Mouse (Mus musculus) T-cell, adult 2 months (primary cell): ENCODE measurements around the gene Rgs7bp.

Experiments
- DNase-seq: peaks from one replicate; pipeline ENCODE4 v3.0.0; 2022; ENCODE audit warnings: low spot score

Rgs7bp gene

DNA sequence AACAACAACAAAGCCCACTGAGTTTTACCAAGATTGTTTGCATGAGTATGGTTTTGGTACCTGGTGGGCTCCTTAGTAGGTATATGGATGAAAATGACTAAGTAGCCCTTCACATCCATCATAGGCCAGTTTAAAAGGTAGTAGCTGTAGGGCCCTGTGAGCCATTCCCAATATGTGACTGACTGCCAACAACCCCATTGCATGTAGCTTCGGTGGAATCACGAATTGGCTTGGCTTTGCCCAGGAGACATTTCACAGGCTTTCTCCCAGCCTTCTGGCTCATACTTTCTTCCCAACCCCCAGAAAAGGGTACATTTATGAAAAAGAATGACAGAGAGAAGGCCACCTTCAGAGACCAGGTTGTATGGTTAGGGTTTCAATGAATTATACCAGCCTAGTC lies 45.8 kb downstream of the Rgs7bp start:
- no peak for DNase-seq

DNA sequence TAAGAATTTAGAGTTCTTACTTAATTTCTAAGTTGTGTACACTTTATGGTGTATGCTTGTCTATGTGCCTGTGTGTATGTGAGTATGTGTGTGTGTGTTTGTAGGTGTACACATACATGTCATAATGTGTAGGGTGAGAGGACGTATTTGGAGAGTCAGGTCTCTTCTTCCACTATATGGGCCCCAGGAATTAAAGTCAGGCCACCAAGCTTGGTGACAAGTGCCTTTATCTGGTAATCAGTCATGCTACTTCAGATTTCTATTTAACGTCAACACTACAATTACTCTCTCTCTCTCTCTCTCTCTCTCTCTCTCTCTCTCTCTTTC lies 51.9 kb downstream of the Rgs7bp start:
- no peak for DNase-seq

DNA sequence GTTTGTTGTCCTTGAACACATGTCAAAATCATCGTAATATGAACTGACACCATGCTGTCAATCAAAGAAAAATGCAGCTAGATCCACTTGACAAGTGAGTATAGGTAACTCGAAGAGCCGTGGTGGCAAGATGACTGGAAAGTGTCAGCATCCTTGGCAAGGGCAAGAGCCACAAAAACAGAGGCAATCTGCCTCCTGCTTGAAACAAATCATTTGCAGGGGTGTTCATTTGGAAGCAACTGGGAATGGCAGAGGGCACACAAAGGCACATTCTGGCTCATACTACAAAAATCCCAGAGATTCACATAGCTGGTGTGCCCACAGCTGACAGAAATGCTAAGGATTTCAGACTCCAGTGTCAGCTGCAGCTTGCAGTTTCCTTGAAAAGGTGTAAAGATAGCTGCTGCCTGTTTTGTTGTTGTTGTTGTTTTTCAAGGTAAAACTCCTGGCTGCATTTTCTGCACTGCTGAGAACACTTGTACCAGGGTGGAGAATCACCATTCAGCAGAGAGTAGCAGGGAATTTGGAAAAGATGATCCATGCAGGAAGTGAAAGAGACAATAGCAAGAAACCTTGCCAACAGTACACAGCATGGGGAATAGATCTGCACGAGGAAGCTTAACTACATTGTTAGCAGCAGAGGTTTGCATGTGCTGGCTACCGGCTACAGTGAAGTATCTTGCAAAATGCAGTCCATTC lies 52.4 kb downstream of the Rgs7bp start:
- no peak for DNase-seq

DNA sequence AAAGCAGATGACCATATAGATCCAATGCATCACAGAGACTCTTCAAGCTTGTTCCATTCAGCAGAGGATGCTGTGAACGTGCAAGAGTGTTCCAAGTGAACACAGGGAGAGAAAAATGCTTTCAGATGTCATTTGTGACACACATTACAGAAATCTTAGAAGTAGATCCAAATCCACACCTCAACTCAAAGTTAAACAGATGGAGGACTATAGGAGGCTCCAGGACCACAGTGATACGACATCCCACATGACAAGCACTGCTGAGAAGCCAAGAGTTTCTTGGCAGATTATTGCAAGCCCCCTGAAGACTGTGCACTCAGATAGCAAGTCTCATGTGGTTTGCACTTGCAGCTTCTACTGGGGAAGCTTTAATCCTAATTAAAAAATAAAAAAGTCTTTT lies 53.0 kb downstream of the Rgs7bp start:
- no peak for DNase-seq

DNA sequence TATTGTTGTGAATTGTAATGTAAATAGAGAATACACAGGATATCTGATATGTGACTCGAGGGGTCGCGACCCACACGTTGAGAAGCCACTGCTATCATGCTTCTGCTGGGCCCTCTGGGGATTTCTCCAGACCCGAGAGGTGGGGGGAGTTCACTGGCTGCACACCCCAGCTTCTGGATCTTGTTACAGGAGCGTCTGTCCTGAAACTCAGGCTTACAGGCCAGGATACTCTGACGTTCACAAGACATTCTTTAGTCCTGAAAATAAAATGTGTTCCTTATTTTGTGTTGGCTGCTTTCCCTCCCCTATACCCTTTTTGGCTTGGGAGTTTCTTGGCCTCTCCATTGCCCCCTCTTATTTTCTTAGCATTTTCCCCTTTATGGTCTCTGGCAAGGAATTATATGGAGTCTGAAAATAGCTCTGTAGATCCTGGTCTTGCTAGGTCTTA lies 65.9 kb downstream of the Rgs7bp start:
- no peak for DNase-seq

DNA sequence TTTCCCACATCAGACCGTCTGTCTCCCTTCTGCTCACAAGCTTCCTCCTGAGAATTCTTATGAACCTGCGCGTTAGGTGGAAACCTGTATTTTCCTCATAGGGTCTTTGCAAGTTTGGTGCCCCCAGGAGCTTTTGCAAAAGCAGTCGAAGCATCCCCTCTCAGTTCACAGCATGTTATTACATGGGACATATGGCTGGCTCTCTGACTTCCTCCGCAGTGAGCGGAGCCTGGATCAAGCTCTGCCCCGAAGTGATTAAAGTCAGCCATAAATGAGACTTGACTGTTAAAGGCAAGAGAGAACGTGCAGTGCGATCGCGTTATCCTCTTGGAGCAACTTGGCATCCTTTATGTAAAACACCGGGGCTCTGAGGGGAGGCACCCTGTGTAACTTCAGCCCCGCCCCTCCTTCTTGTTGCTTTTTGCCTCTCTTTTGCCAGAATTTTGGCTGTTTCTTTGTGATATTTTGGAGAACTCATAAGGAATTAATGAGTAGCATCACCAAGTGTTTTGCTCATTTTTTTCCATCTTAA lies 66.7 kb downstream of the Rgs7bp start:
- DNase-seq, result no peak

DNA sequence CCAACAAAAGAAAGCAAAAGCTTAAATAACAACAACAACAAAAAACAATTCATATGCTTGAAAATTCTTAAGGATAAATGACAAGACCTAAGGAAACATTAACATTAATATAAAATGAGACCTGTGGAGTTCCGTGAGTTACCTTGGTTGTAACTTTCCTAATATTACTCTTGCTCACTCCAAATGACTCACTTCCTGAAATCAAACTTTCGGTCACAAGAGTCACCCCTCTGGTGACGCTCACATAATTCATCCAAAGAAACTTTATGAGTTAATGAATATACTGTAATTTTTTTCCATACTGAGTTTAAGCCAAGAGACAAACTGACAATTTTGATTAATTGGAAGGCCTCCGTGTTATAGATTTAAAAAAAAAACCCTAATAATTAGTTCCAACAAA lies 69.0 kb downstream of the Rgs7bp start:
- DNase-seq, result no peak

DNA sequence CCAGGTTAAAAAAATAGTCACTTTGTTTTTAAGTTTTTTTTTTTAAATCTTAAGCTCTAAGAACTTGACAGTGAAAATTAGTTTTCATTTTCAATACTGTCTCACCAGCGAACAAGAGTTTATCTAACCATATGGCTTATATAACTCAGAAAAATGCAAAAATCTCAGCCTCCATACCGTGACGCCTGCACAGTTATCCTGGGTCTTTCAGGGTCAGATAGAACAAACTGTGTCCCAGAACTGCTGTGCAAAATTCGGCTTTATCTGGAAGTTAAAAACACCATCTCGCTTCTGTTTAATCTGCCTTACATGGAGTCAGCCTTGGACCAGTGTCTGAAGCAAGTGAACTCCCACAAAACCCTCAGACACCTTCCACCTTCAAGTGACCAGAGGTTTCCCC lies 70.7 kb downstream of the Rgs7bp start:
- DNase-seq, result no peak

DNA sequence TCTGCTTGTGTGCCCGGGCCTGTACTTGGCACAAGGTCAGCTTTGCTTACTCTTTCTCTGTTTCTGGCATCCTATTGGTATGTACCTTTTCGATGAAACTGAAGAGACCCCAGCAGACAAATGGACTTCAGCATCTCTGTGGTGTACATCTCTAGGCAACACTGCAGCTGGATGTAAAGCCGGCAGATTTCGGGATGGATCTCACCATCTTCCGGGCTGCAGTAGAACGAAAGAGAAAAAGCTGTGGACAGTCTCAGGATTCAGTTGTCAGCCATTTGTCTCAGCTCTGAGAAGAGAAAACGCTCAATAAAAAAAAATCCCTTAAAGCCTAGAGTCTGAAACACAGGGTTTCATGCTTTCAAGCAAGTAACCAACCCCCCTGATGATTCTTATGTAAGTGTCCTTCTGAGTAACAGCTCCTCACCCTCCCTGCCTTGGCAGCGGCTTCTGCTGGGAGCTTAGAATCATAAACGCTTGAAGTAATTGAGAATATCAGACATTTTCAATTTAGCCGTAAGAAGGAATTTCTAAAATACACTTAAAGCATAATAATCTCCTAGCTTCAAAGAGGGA lies 71.9 kb downstream of the Rgs7bp start:
- no peak for DNase-seq

DNA sequence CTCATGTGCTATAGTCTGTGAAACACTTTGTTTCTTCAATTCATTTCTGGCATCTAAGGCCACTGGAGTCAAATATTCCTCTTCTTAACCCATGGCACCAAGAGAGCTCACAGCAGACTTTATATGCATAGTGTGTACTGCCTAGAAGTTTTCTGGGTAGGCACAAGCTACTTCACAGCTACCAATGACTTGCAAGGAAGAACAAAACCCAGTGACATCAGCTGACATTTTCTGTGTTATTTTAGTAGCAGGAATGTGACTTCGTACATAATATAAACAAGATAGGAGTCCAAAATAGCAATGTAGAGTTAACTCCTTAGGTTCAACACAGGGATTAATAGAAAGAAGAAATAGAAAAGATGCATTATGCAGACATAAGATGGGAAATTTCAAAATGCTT lies 76.6 kb downstream of the Rgs7bp start:
- DNase-seq, result no peak

DNA sequence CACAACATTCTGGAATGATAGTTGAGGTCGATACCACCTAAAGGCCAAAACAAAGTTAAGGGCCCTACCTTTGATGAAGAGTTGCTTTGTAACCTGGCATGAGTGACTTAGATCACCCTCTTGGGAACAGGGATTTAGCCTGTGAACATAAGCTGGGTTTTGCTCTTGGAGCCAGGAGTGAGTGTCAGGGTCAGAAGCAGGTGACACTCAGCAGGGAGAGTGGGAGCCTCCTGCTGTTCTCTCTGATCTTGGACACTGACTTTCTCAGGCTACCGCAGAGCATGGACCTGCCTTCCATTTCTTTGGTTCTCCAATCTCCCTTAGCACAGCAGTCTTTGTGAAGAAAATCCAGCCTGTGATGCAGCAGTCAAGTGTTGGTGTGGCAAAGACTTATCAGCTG lies 87.2 kb downstream of the Rgs7bp start:
- no peak for DNase-seq

DNA sequence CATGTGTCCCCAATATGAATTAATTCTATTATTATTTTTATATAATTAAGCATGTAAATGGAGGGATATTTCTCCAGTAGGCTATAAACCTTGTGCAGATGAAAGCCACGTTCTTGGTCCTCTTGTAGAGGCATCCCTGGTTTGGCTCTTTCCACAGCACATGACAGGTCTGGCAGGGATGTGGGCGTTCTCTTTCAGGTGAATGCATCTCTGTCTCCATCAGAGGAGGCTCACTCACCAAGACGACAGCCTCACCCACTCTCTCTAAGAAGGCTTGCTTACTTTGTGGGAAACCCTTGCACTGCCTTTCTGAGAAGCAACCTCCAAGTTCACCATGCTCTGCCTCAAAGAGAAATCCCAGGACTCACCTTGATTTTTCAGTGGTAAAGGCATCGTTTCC lies 91.0 kb downstream of the Rgs7bp start:
- no peak for DNase-seq

DNA sequence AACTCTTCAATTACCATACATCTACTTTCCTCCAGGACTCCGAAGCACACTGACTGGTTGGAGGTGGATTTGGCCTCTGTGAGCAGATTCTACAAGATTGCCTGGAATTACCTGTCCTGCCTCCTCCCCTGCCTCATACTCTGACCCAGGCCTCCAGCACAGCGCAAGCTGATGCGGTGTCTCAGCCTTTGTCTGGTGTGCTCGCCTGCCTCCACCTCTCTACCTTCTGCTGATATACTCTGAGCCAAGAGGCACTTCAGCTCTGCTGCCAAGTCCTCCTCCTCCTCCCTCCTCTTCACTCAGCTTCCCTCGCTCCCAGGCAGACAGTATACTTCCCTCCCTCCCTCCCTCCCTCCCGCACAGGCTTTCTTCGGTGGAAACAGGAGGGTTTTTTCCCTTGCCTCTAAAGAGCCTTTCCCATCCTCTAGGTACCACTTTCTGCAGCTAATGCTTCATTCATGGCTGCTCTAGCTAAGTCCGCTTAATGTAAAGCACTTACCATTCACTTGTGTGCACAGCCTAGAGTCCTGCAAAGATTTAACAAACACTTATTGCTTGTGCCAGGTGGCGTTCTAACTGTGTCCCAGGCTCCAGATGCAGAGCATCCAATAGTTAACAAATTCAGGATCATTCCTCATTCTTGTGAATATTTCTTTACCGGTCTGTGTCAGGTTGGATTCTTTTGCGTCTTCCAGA lies 91.9 kb downstream of the Rgs7bp start:
- no peak for DNase-seq

DNA sequence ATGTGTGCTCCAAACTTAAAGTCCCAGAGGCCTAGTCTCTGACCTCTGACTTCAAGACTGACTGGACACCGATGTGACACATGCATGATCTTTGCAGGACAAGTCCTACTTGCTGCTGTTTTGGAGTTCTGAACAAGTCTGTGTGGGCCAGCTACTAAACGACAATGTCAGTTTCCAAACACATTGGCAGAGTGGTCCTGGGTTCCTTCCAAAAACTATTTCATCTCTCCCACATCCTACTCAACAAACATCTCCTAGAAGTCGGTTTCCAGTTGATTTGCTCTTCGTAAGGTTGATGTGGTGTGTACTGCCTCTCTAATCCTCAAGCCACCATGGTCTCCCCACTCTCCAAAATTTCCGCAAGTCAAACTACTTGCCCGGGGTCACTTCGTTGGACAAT lies 92.6 kb downstream of the Rgs7bp start:
- DNase-seq, result no peak

DNA sequence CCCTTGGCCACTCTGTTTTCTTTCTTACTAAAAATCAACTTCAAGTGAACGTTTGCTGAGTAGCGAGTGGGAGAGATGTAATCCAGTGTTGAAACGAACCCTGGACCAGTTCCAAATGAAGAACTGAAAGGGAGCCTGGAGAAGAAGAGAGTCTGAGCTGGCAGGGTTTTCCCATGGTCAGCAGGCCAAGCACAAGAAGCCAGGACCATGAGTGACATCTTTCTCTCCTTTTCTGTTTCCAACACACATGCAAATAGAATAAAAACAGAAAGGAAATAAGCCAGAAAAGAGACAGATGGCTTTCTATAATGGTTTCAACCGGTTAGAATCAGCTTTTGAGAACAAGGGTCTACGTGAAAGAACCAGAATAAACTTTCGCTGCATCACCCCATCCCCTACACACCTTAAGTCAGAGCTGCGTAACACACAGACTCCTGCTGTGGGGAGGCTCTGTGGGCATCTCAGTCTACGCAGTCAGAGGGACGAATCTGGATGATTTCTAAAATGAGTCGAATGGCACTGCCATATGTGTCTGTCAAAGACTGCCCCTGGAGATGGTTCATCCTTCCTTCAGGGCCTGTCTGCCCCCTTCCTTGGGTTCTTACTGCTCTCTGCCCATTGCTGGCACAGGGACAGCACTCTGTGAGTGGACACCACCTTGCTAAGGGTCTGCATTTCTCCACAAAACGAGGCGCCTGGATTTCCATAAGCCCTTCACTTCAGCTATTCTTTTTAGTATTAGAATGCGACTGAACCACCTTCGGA lies 93.6 kb downstream of the Rgs7bp start:
- no peak for DNase-seq

DNA sequence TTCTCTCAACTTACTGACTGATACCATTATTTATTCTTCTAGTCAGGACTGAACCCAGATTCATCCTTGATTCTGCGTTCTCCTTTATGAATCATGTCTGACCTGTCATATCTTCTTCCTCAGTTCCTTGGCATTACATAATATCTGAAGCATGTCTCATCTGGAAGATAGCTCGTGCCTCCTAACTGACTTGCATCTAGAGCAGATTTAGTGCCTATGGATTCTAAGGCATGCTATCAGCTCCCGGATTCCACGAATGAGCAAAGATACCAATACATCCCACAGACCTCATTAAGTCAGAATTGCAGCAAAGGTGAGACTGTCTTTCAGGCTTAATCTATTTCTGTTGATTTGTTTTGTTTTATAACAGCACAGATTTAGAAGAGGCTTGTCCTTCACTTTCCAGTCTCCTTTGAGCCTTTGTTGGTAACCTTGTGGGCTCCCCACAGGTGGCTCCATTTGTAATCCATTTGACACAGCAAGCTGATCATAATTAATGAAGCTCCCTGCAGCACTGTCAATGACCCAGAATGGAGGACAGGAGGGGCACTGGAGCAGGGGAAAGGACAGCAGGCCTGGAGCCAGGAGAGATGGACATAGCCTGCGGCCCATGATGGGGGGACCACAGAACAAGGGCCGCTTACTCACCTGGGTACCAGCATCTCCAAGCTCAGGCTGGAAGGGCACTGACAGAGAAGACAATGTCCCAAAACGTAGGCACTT lies 94.4 kb downstream of the Rgs7bp start:
- DNase-seq, result no peak

DNA sequence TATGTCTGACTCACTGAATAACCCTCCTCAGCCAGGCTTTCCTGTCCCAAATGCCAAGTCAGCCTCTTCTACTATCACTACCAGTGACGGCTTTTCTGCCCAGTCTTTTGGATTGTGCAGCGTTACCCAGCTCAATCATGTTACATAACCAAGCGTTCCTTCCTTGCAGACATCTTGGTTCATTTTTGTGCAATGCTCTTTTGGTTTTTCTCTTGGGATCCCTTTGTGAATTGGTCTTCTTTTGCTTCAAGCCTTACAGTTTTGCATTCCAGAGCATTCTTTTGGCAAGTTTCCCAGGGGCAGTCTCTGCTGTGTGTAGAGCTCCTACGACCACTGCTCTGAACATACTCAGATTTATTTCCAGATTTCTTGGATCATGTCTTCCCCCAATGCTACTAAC lies 95.0 kb downstream of the Rgs7bp start:
- no peak for DNase-seq

DNA sequence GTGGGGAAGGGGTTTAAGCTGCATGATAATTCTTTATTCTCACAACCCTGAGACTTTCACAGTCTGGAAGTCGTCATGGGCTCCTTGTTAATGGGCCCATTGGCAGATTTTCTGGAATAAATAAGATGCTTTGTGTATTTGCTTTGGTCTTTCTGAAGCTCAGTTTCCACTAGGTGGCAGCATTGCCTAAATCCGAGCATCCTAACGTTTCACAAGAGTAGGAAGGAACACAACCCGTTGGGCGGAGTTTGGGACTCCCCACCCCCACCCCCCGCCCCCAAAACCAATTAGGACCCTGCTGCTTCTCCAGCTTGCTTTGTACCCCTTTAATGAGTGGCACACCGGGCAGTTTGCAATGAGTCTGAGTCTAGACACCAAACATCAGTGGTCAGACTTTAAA lies 106.8 kb downstream of the Rgs7bp start:
- DNase-seq, result peak; percentile 38

DNA sequence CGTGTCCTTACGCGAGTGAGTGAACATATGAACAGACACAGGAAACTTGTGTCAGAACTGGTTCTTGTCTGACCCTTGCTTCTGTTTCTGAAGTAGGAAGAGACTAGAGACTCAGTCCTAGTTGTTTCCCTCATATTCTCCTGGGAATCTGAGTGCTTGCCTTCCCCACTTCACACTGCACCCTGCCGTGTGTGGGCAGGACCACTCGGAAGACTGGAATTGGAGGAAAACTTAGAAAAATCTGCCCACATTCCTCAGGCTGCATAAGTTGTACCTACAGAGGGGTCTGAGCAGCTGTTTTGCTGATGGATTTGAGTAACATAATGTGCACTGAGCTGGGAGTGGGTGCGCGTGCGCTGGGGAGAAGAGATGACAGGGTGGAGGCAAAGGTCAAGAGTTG lies 114.2 kb downstream of the Rgs7bp start:
- DNase-seq, result no peak

DNA sequence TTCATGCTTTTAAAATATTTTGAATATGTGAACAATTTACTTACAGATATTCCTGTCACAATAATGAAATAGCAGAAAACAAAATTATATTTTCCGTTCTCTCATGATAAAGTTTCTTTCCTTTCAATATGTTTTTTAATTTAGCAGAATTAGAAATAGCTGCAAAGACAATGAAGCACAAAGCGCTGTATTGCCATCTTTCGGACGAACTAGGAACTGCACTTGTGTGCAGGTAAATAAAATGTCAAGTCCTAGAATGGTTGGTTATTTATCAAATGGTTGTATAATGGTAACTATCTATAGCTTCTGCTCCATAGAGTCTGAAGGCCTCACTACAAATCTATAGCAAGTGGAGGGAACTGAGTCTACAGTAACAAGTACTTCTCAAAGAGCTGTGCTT lies 114.9 kb downstream of the Rgs7bp start:
- DNase-seq, result peak; percentile 22

DNA sequence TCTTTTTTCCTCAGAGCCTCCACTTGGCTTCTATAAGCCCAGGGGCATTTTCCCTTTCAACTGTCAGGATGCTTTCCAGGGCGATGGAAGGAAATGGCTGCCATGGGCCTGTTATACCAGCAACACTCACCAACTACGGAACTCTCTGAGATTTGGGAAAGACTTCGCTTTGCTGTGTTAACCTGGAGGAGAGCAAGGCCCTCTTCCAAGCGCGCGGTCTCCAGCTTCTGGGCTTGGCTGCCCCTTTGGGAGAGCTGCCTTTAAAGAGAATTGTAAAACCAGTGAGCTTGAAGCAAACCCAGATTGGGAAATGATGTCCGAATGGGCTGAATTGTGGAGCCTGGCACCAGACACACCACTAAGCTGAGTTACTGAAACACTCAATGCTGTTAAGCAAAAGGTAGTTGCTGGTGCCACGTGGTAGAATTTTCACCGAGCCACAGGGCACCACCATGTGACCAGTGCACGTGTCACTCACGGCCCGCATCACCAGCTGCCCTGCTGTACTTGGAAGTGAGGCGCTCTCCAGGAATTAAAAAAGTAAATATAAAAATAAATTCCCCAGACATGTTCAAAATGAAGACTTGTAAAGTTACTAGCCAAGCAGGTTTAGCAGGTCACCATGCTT lies 115.7 kb downstream of the Rgs7bp start:
- no peak for DNase-seq

DNA sequence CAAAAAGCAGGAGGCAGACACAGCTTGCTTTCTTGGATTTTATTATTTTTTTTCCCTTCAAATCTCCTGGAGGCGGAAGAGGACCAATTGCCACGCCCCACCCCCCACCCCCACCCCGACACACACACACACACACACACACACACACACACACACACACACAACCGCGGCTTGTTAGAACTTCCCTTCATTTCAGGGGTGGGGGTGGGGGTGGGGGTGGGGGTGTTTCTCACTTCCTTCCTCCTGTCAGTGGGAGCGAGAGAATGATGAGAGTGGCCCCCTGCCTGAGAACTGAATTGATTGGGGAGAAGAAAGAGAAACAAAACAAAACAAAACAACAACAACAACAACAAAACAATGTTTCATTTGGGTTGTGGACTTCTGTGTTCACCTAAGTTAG lies 117.0 kb downstream of the Rgs7bp start:
- DNase-seq, result no peak
